Mouse (Mus musculus) lung, postnatal 4 days (tissue): ENCODE data around the gene A1cf.

Source experiments
- DNase-seq, 2 experiments: peaks; one replicate each; pipeline ENCODE4 v3.0.0; 2021

The A1cf gene

GRCm38 (mm10) chr19:31868521-31868920 lies at the start of gene A1cf:
TSS of gene A1cf (plus strand) at chr19:31868764.
- no peak for DNase-seq

DNA sequence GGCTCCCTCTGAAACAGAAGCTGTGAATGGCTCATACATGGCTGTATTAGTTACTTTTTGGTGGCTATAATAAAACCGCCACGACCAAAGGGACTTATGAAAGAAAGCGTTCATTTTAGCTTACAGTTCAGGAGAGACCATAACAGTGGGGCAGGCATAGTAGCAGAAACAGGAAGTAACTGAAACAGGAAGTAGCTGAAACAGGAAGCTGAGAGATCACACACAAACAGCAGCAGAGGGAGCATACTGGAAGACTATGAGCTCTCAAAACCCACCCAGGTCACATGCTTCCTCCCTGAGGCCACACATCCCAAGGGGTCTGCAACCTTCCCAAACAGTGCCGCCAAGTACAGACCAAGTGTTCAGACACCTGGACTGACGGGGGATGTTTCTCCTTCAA lies 34.3 kb upstream of the A1cf start:
- no peak for DNase-seq

- no peak for DNase-seq
These were observed 6.7 kb upstream of the A1cf start for GRCm38 (mm10) chr19:31861909-31862308.

- DNase-seq: no peak
These were observed 5.9 kb upstream of the A1cf start for GRCm38 (mm10) chr19:31862512-31863249.

GRCm38 (mm10) chr19:31865451-31865850 lies 3.1 kb upstream of the A1cf start:
- DNase-seq: no peak

- DNase-seq: no peak
These were observed 488 bp upstream of the A1cf start for GRCm38 (mm10) chr19:31868076-31868475.

GRCm38 (mm10) chr19:31868971-31869370 lies 407 bp downstream of the A1cf start:
- DNase-seq: no peak

DNA sequence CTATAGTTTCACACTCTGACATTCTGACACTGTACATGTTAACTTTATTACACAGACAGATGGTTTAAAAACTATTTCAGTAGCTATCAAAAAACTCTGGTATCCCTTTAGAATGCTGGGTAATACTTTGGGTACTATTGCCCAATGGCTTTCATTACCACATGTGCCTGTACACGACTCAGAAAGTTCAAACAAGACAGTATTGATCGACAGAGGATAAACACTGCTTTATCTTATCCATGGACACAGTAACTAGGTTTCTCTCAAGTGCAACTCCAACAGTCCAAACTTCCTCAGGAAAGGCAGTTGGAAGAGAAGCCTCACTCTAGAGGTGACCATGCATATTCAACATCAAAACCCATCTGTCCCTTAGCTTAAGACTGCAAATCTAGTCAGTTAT lies 2.8 kb downstream of the A1cf start:
- DNase-seq: no peak

- DNase-seq: no peak
These were observed 9.4 kb downstream of the A1cf start for GRCm38 (mm10) chr19:31877968-31878367.

GRCm38 (mm10) chr19:31884594-31884993 lies 16.0 kb downstream of the A1cf start:
- no peak for DNase-seq

DNA sequence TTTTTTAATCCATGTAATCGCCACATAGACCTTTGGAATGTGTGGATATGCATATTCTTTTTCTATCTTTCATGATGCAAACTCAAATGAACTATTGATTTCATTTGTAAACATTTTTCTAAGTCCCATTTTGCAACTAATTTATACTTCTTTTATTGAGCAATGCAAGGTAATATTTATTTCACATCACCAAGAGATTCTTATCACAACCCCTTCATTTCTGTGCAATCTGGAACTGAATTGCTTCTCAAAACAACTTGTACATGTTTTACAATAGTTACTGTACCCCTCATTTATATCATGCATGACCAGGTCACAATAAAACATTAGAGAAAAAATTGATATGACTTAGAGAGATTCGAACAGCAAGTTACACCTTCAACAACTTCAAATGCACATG lies 18.7 kb downstream of the A1cf start:
- DNase-seq: no peak

- DNase-seq: no peak
These were observed 21.4 kb downstream of the A1cf start for GRCm38 (mm10) chr19:31889988-31890387.

- no peak for DNase-seq
These were observed 22.7 kb downstream of the A1cf start for GRCm38 (mm10) chr19:31891001-31891893.

GRCm38 (mm10) chr19:31895971-31896370 lies 27.4 kb downstream of the A1cf start:
- no peak for DNase-seq

- DNase-seq: no peak
These were observed 28.1 kb downstream of the A1cf start for GRCm38 (mm10) chr19:31896711-31897110.

GRCm38 (mm10) chr19:31905671-31906070 lies 37.1 kb downstream of the A1cf start:
- no peak for DNase-seq

- no peak for DNase-seq
These were observed 41.9 kb downstream of the A1cf start for GRCm38 (mm10) chr19:31910423-31910822.

- no peak for DNase-seq
These were observed 45.4 kb downstream of the A1cf start for GRCm38 (mm10) chr19:31913946-31914345.

DNA sequence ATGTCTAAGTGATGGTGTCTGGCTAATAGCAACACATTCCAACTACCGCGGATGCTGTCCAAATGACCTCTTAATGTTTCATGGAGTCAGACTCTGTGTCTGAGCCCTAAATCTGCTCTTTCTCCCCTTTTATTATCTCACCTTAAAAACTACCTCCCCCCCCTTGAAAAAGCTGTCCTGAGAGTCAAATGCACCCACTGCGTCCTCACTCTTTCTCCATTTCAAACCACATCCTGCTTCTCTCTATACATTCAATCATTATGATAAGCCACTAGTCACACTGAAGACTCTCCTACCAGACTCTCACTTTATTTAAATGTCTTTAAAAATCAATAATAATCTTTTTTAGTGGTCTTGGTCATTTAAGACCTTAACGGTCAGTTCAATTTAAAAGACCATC lies 51.8 kb downstream of the A1cf start:
- no peak for DNase-seq

GRCm38 (mm10) chr19:31921852-31922251 lies 53.3 kb downstream of the A1cf start:
- DNase-seq: no peak

GRCm38 (mm10) chr19:31923615-31924352 lies 55.2 kb downstream of the A1cf start:
- no peak for DNase-seq

GRCm38 (mm10) chr19:31950793-31951489 lies 82.4 kb downstream of the A1cf start:
- DNase-seq: no peak

DNA sequence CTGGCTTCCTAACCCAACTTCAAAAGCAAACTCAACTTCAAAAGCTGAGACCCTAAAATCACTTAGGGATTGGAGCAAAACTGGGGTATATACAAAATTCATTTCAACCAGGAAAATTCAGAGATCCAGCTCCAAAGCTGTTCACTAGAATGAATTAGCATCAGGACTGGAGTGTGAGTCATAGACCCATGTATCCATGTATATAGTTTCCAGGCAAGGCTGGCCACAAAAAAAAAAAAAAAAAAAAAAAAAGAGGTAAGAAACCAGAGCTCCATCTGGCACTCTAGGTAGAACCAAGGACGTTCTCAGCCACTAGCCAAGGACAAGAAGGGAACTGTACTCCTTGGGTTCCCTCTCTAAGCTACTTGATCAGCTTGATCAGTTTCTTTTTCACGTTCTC lies 85.2 kb downstream of the A1cf start:
- DNase-seq: no peak
